Mouse (Mus musculus): ENCODE data around the gene Dlx5. TPM values are rescaled to one million over a fixed set of nuclear protein-coding genes. Genes with fewer than 3 reads are reported as not detected.
A peak's percentile ranks its signal among the peaks of the same experiment; 100 is the strongest.

Gene Dlx5
- polyA plus RNA-seq, 1 experiment from 2014 or later = 3.9 TPM

DNA sequence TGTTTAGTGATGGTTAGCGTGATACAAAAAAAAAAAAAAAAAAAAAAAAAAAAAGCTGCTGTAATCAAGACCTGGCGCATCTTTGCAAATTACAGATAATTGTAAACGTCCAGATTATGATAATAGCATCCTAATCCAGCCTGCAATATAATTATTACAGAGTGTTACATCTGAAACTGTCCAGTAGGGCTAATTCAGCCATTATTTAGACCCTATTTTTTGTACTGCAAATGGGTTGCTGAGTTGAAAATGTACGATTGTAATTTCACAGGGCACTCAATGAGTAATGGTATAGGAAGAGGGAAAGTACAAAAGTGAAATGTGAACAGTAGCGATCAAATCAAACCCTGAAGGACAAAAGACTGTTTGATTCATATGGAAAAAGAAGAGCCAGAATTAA lies 10.2 kb downstream of the Dlx5 start:
- Histone ChIP-seq H3K4me1 (ENCODE audit: control insufficient read depth, insufficient read depth, low read length) (no peaks in the 10 kb centered on the region), H3K4me3 (replicated peaks; ENCODE audit: low read length) (no peak overlapping the region), H3K9me3 (replicated peaks; ENCODE audit: control insufficient read depth, low read length) (no peaks in the 10 kb centered on the region), H3K9ac (ENCODE audit: low read length) (no peak overlapping the region), H3K36me3 (ENCODE audit: control insufficient read depth, insufficient read depth, low read length) (no peaks in the 10 kb centered on the region), H3K27me3 (ENCODE audit: control insufficient read depth, insufficient read depth, low read length) (peaks cover 79% of the 10 kb centered on the region), H3K27ac (ENCODE audit: low read length) (no peak overlapping the region), H3K4me2 (ENCODE audit: low read depth, low read length) (no peak overlapping the region)
- 4% methylated on average over 5 of the region's 5 CpGs for WGBS
- no peak for ATAC-seq (ENCODE audit: insufficient read depth, low FRiP score)

DNA sequence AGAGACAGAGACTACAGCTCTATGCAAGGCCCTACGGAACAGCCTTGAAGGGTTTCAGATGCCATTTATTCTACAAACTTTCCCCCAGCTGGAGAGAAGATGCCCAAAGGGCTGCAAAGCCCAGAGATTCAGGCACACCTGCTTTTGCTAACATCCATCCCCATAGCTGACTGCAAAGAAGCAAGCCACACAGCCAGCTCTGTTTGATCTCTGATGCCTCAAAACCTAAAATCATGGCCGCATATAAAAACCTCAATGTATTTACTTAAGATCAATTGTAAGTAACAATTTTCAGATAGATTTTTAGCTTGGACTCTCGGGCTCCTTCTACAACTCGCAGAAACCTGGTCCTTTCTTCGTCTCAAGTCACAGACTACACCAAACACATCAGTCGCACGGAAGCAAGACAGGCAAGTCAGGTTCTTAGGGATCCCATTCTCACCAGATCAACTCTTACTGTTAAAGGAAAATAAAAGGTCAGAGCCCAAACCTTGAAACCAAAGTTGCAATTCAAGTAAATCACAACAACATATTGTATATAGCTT lies 10.9 kb downstream of the Dlx5 start:
- 4% methylated on average over 7 of the region's 7 CpGs for WGBS
- Histone ChIP-seq H3K27me3 (ENCODE audit: control insufficient read depth, insufficient read depth, low read length) (peaks cover 77% of the 10 kb centered on the region), H3K4me1 (ENCODE audit: control insufficient read depth, insufficient read depth, low read length) (no peaks in the 10 kb centered on the region), H3K4me2 (ENCODE audit: low read depth, low read length) (no peak overlapping the region), H3K36me3 (ENCODE audit: control insufficient read depth, insufficient read depth, low read length) (no peaks in the 10 kb centered on the region), H3K9me3 (replicated peaks; ENCODE audit: control insufficient read depth, low read length) (no peaks in the 10 kb centered on the region), H3K27ac (ENCODE audit: low read length) (no peak overlapping the region), H3K4me3 (replicated peaks; ENCODE audit: low read length) (no peak overlapping the region), H3K9ac (ENCODE audit: low read length) (no peak overlapping the region)
- no peak for ATAC-seq (ENCODE audit: insufficient read depth, low FRiP score)

GRCm38 (mm10) chr6:6869961-6870800 lies 11.7 kb downstream of the Dlx5 start:
- Histone ChIP-seq H3K4me2 (ENCODE audit: low read depth, low read length) (no peak overlapping the region), H3K4me3 (replicated peaks; ENCODE audit: low read length) (no peak overlapping the region), H3K27ac (ENCODE audit: low read length) (no peak overlapping the region), H3K9ac (ENCODE audit: low read length) (no peak overlapping the region), H3K4me1 (ENCODE audit: control insufficient read depth, insufficient read depth, low read length) (no peaks in the 10 kb centered on the region), H3K36me3 (ENCODE audit: control insufficient read depth, insufficient read depth, low read length) (no peaks in the 10 kb centered on the region), H3K27me3 (ENCODE audit: control insufficient read depth, insufficient read depth, low read length) (peaks cover 77% of the 10 kb centered on the region), H3K9me3 (replicated peaks; ENCODE audit: control insufficient read depth, low read length) (no peaks in the 10 kb centered on the region)
- WGBS = under 1% methylated on average over 11 of the region's 11 CpGs
- no peak for ATAC-seq (ENCODE audit: insufficient read depth, low FRiP score)

DNA sequence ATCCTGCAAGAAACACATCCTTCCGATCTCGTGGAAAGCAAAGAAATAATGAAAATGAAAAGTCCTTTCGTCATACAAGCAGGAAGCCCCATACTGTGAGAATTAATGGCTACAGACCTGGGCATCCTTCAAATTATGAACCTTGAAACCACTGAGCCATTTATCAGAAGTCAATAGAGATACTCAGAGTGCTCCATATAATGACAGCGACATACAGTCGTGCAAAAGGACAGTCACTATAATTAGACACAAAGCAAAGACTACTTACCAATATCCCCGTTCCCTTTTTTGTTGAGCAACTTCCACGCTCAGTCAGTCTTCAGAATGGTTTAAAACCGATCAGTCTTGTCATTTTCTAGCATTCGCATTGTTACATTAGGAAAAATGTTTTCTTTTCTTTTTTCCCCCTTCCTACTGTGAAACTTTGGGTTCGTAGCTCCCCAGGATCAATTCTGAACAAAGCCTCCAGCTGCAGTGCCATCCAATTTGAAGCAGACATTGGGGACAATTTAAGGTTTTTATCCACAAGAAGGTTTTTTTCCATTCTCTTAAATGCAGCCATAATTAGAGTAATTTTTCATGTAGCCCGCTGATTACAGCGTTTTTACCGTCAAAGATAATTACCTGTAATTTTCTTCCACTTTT lies 12.7 kb downstream of the Dlx5 start:
- peaks cover 77% of the 10 kb centered on the region for H3K27me3 ChIP-seq (ENCODE audit: control insufficient read depth, insufficient read depth, low read length)
- no peaks in the 10 kb centered on the region for H3K9me3 ChIP-seq (replicated peaks; ENCODE audit: control insufficient read depth, low read length)
- no peak overlapping the region for H3K4me3 ChIP-seq (replicated peaks; ENCODE audit: low read length)
- ATAC-seq (ENCODE audit: insufficient read depth, low FRiP score) = no peak
- 5% methylated on average over 13 of the region's 13 CpGs for WGBS
- H3K9ac ChIP-seq (ENCODE audit: low read length) = no peak overlapping the region
- no peaks in the 10 kb centered on the region for H3K4me1 ChIP-seq (ENCODE audit: control insufficient read depth, insufficient read depth, low read length)
- H3K4me2 ChIP-seq (ENCODE audit: low read depth, low read length) = no peak overlapping the region
- H3K27ac ChIP-seq (ENCODE audit: low read length) = no peak overlapping the region
- no peaks in the 10 kb centered on the region for H3K36me3 ChIP-seq (ENCODE audit: control insufficient read depth, insufficient read depth, low read length)

GRCm38 (mm10) chr6:6867031-6867430 lies 14.9 kb downstream of the Dlx5 start:
- no peaks in the 10 kb centered on the region for H3K36me3 ChIP-seq (ENCODE audit: control insufficient read depth, insufficient read depth, low read length)
- H3K4me2 ChIP-seq (ENCODE audit: low read depth, low read length) = no peak overlapping the region
- no peaks in the 10 kb centered on the region for H3K9me3 ChIP-seq (replicated peaks; ENCODE audit: control insufficient read depth, low read length)
- H3K4me1 ChIP-seq (ENCODE audit: control insufficient read depth, insufficient read depth, low read length) = peaks cover 13% of the 10 kb centered on the region
- H3K4me3 ChIP-seq (replicated peaks; ENCODE audit: low read length) = no peak overlapping the region
- H3K27me3 ChIP-seq (ENCODE audit: control insufficient read depth, insufficient read depth, low read length) = peaks cover 80% of the 10 kb centered on the region
- no peak for ATAC-seq (ENCODE audit: insufficient read depth, low FRiP score)
- WGBS = 2% methylated on average over 9 of the region's 9 CpGs
- H3K9ac ChIP-seq (ENCODE audit: low read length) = no peak overlapping the region
- H3K27ac ChIP-seq (ENCODE audit: low read length) = no peak overlapping the region

GRCm38 (mm10) chr6:6864441-6865440 lies 17.1 kb downstream of the Dlx5 start:
- ATAC-seq (ENCODE audit: insufficient read depth, low FRiP score) = no peak
- no peak overlapping the region for H3K27ac ChIP-seq (ENCODE audit: low read length)
- peak overlapping the region; percentile 41; the same call in 1 of the 2 replicates for H3K4me3 ChIP-seq (replicated peaks; ENCODE audit: low read length)

GRCm38 (mm10) chr6:6863955-6864354 lies 17.9 kb downstream of the Dlx5 start:
- ATAC-seq (ENCODE audit: insufficient read depth, low FRiP score) = 0 out of 2 replicates have a peak, but pooled peaks have one; percentile 5
- Histone ChIP-seq H3K27me3 (ENCODE audit: control insufficient read depth, insufficient read depth, low read length) (peaks cover 78% of the 10 kb centered on the region), H3K9ac (ENCODE audit: low read length) (peak overlapping the region; percentile 35; the same call in 1 of the 2 replicates), H3K36me3 (ENCODE audit: control insufficient read depth, insufficient read depth, low read length) (no peaks in the 10 kb centered on the region), H3K4me1 (ENCODE audit: control insufficient read depth, insufficient read depth, low read length) (peaks cover 13% of the 10 kb centered on the region), H3K4me2 (ENCODE audit: low read depth, low read length) (peak overlapping the region; percentile 65), H3K9me3 (replicated peaks; ENCODE audit: control insufficient read depth, low read length) (no peaks in the 10 kb centered on the region), H3K4me3 (replicated peaks; ENCODE audit: low read length) (peak overlapping the region; percentile 41), H3K27ac (ENCODE audit: low read length) (no peak overlapping the region)
- WGBS = 2% methylated on average over 20 of the region's 21 CpGs

More at GRCm38 (mm10) chr6:6864441-6865440, 17.1 kb downstream of the Dlx5 start:
- Histone ChIP-seq H3K36me3 (ENCODE audit: control insufficient read depth, insufficient read depth, low read length) (no peaks in the 10 kb centered on the region), H3K4me1 (ENCODE audit: control insufficient read depth, insufficient read depth, low read length) (peaks cover 13% of the 10 kb centered on the region), H3K4me2 (ENCODE audit: low read depth, low read length) (no peak overlapping the region), H3K9ac (ENCODE audit: low read length) (no peak overlapping the region), H3K9me3 (replicated peaks; ENCODE audit: control insufficient read depth, low read length) (no peaks in the 10 kb centered on the region), H3K27me3 (ENCODE audit: control insufficient read depth, insufficient read depth, low read length) (peaks cover 75% of the 10 kb centered on the region)
- 6% methylated on average over 36 of the region's 36 CpGs for whole genome bisulfite sequencing

GRCm38 (mm10) chr6:6863160-6863870 lies 18.6 kb downstream of the Dlx5 start, which contains the start of gene Dlx6:
TSS of gene Dlx6 (plus strand) at chr6:6863334.
- ATAC-seq (ENCODE audit: insufficient read depth, low FRiP score) = peak; percentile 63; the same call in 1 of the 2 replicates
- Histone ChIP-seq H3K27me3 (ENCODE audit: control insufficient read depth, insufficient read depth, low read length) (peaks cover 82% of the 10 kb centered on the region), H3K4me1 (ENCODE audit: control insufficient read depth, insufficient read depth, low read length) (peaks cover 13% of the 10 kb centered on the region), H3K4me2 (ENCODE audit: low read depth, low read length) (peak within 1 kb of the TSS; percentile 65), H3K9ac (ENCODE audit: low read length) (peak within 1 kb of the TSS; percentile 35; the same call in 1 of the 2 replicates), H3K9me3 (replicated peaks; ENCODE audit: control insufficient read depth, low read length) (no peaks in the 10 kb centered on the region), H3K4me3 (replicated peaks; ENCODE audit: low read length) (peak within 1 kb of the TSS; percentile 41), H3K27ac (ENCODE audit: low read length) (no peak within 1 kb of the TSS), H3K36me3 (ENCODE audit: control insufficient read depth, insufficient read depth, low read length) (no peaks in the 10 kb centered on the region)
- under 1% methylated on average over 52 of the region's 52 CpGs for WGBS

All from stomach, embryonic 16.5 days (tissue).